Mouse (Mus musculus) retina, postnatal 7 days (tissue): Measurements from ENCODE around the gene Sarm1.
"Not testable (repeated sequence)": the region's sequence is repeated elsewhere in the genome, so short reads cannot be mapped to it uniquely, and the experiment has no call there.

Source experiments
- DNase-seq: peaks from one replicate; pipeline ENCODE4 v3.0.0-alpha.2; 2012; ENCODE audit warnings: low read depth, low spot score

Sarm1 gene

GRCm38 (mm10) chr11:78497544-78498522, at the start of gene Sarm1:
TSS of gene Sarm1 (minus strand) at chr11:78497754.
- DNase-seq: peak; percentile 91

GRCm38 (mm10) chr11:78545181-78545580, 47.6 kb upstream of the Sarm1 start:
- no peak for DNase-seq

GRCm38 (mm10) chr11:78544449-78545111, 47.0 kb upstream of the Sarm1 start:
- DNase-seq: no peak

- DNase-seq: no peak
Measured at GRCm38 (mm10) chr11:78540358-78540757, 42.8 kb upstream of the Sarm1 start.

- DNase-seq: no peak
Measured at GRCm38 (mm10) chr11:78536690-78537084, 39.1 kb upstream of the Sarm1 start.

- DNase-seq: peak; percentile 98
Measured at GRCm38 (mm10) chr11:78536080-78536689, 38.6 kb upstream of the Sarm1 start, which contains the start of the genes Tnfaip1 and Ift20. TSS of gene Tnfaip1 (minus strand) at chr11:78536332. TSS of gene Ift20 (plus strand) at chr11:78536361.

- no peak for DNase-seq
Measured at GRCm38 (mm10) chr11:78535376-78536079, 38.0 kb upstream of the Sarm1 start.

GRCm38 (mm10) chr11:78534516-78534915, 37.0 kb upstream of the Sarm1 start:
- DNase-seq: no peak

GRCm38 (mm10) chr11:78531515-78531914, 34.0 kb upstream of the Sarm1 start:
- not testable (repeated sequence) for DNase-seq

GRCm38 (mm10) chr11:78531046-78531445, 33.5 kb upstream of the Sarm1 start:
- DNase-seq: no peak

- no peak for DNase-seq
Measured at GRCm38 (mm10) chr11:78530001-78530400, 32.4 kb upstream of the Sarm1 start.

- DNase-seq: no peak
Measured at GRCm38 (mm10) chr11:78528714-78529113, 31.2 kb upstream of the Sarm1 start.

- no peak for DNase-seq
Measured at GRCm38 (mm10) chr11:78524838-78525237, 27.3 kb upstream of the Sarm1 start.

GRCm38 (mm10) chr11:78523241-78523955, 25.8 kb upstream of the Sarm1 start:
- no peak for DNase-seq

- DNase-seq: no peak
Measured at GRCm38 (mm10) chr11:78522481-78522997, 25.0 kb upstream of the Sarm1 start.

GRCm38 (mm10) chr11:78521880-78522279, 24.3 kb upstream of the Sarm1 start:
- DNase-seq: no peak

- no peak for DNase-seq
Measured at GRCm38 (mm10) chr11:78518931-78519330, 21.4 kb upstream of the Sarm1 start.

GRCm38 (mm10) chr11:78515549-78516325, 18.2 kb upstream of the Sarm1 start:
- DNase-seq: no peak

- no peak for DNase-seq
Measured at GRCm38 (mm10) chr11:78513106-78513790, 15.7 kb upstream of the Sarm1 start.
